Mouse (Mus musculus): ENCODE data around the gene Prkn. TPM values are rescaled to one million over a fixed set of nuclear protein-coding genes. Genes with fewer than 3 reads are reported as not detected.

The Prkn gene
- polyA plus RNA-seq, 1 experiment from 2014 or later = 2.8 TPM

- no peak overlapping the region for H3K4me2 ChIP-seq (replicated peaks; ENCODE audit: low read depth, low read length)
- H3K36me3 ChIP-seq (ENCODE audit: insufficient read depth, low read length) = no peaks in the 10 kb centered on the region
- H3K9me3 ChIP-seq (ENCODE audit: low read length) = 0 out of 2 replicates have a peak, but pooled peaks cover 2% of the 10 kb centered on the region
- H3K4me1 ChIP-seq (ENCODE audit: insufficient read depth, low read length) = no peaks in the 10 kb centered on the region
- ATAC-seq (ENCODE audit: low FRiP score, low TSS enrichment) = no peak
- H3K27ac ChIP-seq (ENCODE audit: low read length) = no peak overlapping the region
- no peak overlapping the region for H3K9ac ChIP-seq (replicated peaks; ENCODE audit: low read length)
- H3K4me3 ChIP-seq (ENCODE audit: low read length) = no peak overlapping the region
- WGBS = 89% methylated on average over 4 of the region's 4 CpGs
- H3K27me3 ChIP-seq (ENCODE audit: insufficient read depth, low read length) = no peaks in the 10 kb centered on the region
These were observed 1004.3 kb downstream of the Prkn start for GRCm38 (mm10) chr17:11844436-11844835.

DNA sequence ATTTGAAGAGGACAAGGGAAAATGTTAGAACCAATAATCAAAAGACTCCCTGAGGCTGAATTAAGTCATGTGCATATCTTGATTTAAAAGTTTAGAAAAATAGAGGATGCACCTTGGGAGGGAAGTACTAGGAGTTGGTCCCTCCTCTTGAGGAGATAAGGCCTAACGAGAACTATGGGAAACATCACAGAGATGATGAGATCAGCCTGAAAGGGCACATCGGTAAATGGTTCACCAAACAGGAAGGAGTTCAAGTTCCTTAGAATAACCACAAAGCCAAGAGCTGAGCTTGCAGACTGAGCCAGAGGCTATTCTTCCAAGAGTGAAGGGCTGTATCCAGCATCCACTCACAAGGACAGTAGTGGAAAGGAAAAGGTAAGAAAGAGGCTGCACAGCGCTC lies 1004.8 kb downstream of the Prkn start:
- no peak overlapping the region for H3K4me3 ChIP-seq (ENCODE audit: low read length)
- 77% methylated on average over 3 of the region's 3 CpGs for WGBS
- H3K4me2 ChIP-seq (replicated peaks; ENCODE audit: low read depth, low read length) = no peak overlapping the region
- H3K27ac ChIP-seq (ENCODE audit: low read length) = no peak overlapping the region
- no peak for ATAC-seq (ENCODE audit: low FRiP score, low TSS enrichment)
- H3K36me3 ChIP-seq (ENCODE audit: insufficient read depth, low read length) = no peaks in the 10 kb centered on the region
- 0 out of 2 replicates have a peak, but pooled peaks cover 2% of the 10 kb centered on the region for H3K9me3 ChIP-seq (ENCODE audit: low read length)
- H3K27me3 ChIP-seq (ENCODE audit: insufficient read depth, low read length) = no peaks in the 10 kb centered on the region
- no peak overlapping the region for H3K9ac ChIP-seq (replicated peaks; ENCODE audit: low read length)
- no peaks in the 10 kb centered on the region for H3K4me1 ChIP-seq (ENCODE audit: insufficient read depth, low read length)

GRCm38 (mm10) chr17:11845506-11845905 lies 1005.3 kb downstream of the Prkn start:
- Histone ChIP-seq H3K4me3 (ENCODE audit: low read length) (no peak overlapping the region), H3K4me2 (replicated peaks; ENCODE audit: low read depth, low read length) (no peak overlapping the region), H3K27me3 (ENCODE audit: insufficient read depth, low read length) (no peaks in the 10 kb centered on the region), H3K27ac (ENCODE audit: low read length) (no peak overlapping the region), H3K9me3 (ENCODE audit: low read length) (0 out of 2 replicates have a peak, but pooled peaks cover 2% of the 10 kb centered on the region), H3K36me3 (ENCODE audit: insufficient read depth, low read length) (no peaks in the 10 kb centered on the region), H3K9ac (replicated peaks; ENCODE audit: low read length) (no peak overlapping the region), H3K4me1 (ENCODE audit: insufficient read depth, low read length) (no peaks in the 10 kb centered on the region)
- no peak for ATAC-seq (ENCODE audit: low FRiP score, low TSS enrichment)
- WGBS = 66% methylated on average over 2 of the region's 2 CpGs

GRCm38 (mm10) chr17:11854571-11854970 lies 1014.4 kb downstream of the Prkn start:
- Histone ChIP-seq H3K4me3 (ENCODE audit: low read length) (no peak overlapping the region), H3K4me2 (replicated peaks; ENCODE audit: low read depth, low read length) (no peak overlapping the region), H3K4me1 (ENCODE audit: insufficient read depth, low read length) (no peaks in the 10 kb centered on the region), H3K9me3 (ENCODE audit: low read length) (no peaks in the 10 kb centered on the region), H3K36me3 (ENCODE audit: insufficient read depth, low read length) (no peaks in the 10 kb centered on the region), H3K27ac (ENCODE audit: low read length) (no peak overlapping the region), H3K9ac (replicated peaks; ENCODE audit: low read length) (no peak overlapping the region), H3K27me3 (ENCODE audit: insufficient read depth, low read length) (no peaks in the 10 kb centered on the region)
- WGBS = 59% methylated on average over 10 of the region's 10 CpGs
- no peak for ATAC-seq (ENCODE audit: low FRiP score, low TSS enrichment)

GRCm38 (mm10) chr17:11858772-11859405 lies 1018.7 kb downstream of the Prkn start:
- Histone ChIP-seq H3K9ac (replicated peaks; ENCODE audit: low read length) (no peak overlapping the region), H3K27ac (ENCODE audit: low read length) (no peak overlapping the region), H3K4me1 (ENCODE audit: insufficient read depth, low read length) (no peaks in the 10 kb centered on the region), H3K27me3 (ENCODE audit: insufficient read depth, low read length) (no peaks in the 10 kb centered on the region), H3K4me2 (replicated peaks; ENCODE audit: low read depth, low read length) (no peak overlapping the region), H3K36me3 (ENCODE audit: insufficient read depth, low read length) (no peaks in the 10 kb centered on the region), H3K4me3 (ENCODE audit: low read length) (no peak overlapping the region), H3K9me3 (ENCODE audit: low read length) (no peaks in the 10 kb centered on the region)
- no peak for ATAC-seq (ENCODE audit: low FRiP score, low TSS enrichment)
- WGBS = 85% methylated on average over 7 of the region's 7 CpGs

GRCm38 (mm10) chr17:11861178-11861577 lies 1021.0 kb downstream of the Prkn start:
- Histone ChIP-seq H3K4me3 (ENCODE audit: low read length) (no peak overlapping the region), H3K36me3 (ENCODE audit: insufficient read depth, low read length) (no peaks in the 10 kb centered on the region), H3K9ac (replicated peaks; ENCODE audit: low read length) (no peak overlapping the region), H3K27me3 (ENCODE audit: insufficient read depth, low read length) (no peaks in the 10 kb centered on the region), H3K4me1 (ENCODE audit: insufficient read depth, low read length) (no peaks in the 10 kb centered on the region), H3K27ac (ENCODE audit: low read length) (no peak overlapping the region), H3K4me2 (replicated peaks; ENCODE audit: low read depth, low read length) (no peak overlapping the region), H3K9me3 (ENCODE audit: low read length) (no peaks in the 10 kb centered on the region)
- ATAC-seq (ENCODE audit: low FRiP score, low TSS enrichment) = no peak
- WGBS = 91% methylated on average over 6 of the region's 6 CpGs

DNA sequence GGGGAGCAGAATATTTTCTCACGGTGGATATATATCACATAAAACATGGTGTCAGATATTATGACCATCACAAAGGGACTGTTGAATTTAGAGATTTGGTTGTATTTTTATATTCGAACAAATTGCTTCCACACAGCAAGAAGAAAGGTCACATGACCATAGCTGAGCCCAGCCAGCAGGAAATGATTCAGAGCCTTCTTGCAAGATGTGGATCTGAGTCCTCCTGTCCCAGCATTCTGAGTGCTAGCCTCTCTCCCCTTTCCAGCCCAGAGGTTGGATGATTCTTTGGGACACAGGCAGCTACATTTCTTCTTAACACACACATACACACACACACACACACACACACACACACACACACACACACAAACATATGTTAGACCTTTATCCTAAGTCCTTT lies 1022.2 kb downstream of the Prkn start:
- no peak for ATAC-seq (ENCODE audit: low FRiP score, low TSS enrichment)
- Histone ChIP-seq H3K4me2 (replicated peaks; ENCODE audit: low read depth, low read length) (no peak overlapping the region), H3K4me3 (ENCODE audit: low read length) (no peak overlapping the region), H3K36me3 (ENCODE audit: insufficient read depth, low read length) (no peaks in the 10 kb centered on the region), H3K4me1 (ENCODE audit: insufficient read depth, low read length) (no peaks in the 10 kb centered on the region), H3K27me3 (ENCODE audit: insufficient read depth, low read length) (no peaks in the 10 kb centered on the region), H3K27ac (ENCODE audit: low read length) (no peak overlapping the region), H3K9me3 (ENCODE audit: low read length) (no peaks in the 10 kb centered on the region), H3K9ac (replicated peaks; ENCODE audit: low read length) (no peak overlapping the region)
- WGBS = 81% methylated on average over 2 of the region's 2 CpGs

DNA sequence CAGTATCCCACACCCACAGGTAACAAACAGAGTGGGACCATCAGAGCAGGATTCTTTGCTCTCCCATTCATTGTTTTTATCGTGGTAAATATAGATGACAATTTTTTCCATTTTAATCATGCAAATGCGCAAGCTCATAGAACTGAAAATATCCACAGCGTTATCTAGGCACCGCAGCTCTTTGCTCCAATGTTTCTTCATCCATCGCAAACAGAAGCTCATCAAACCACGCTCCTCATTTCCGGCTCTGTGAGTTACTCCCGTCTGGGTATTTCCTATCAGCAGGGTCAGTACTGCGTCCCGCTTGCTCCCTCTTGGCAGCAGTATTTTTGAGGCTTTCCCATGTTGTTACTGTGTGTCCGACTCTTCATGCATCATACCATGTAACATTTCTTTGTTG lies 1022.8 kb downstream of the Prkn start:
- 86% methylated on average over 11 of the region's 11 CpGs for WGBS

DNA sequence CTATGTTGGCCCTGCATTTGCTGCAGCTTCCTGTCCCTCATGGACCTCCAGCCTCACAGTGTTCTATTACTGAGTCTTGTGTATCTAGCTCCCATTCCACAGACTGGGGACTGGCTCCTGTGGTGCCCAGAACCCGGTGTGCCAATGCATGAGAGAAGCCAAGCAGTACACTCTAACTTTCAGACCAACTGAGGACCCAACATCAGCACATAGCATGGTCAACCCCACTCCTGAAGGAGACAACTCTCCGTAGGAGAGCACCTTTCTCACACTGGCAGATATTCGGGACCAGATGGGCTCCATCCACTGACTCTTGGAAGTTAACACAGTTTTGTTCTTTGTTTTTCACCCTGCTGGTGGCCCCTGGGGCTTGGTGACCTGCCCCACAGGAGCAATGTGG lies 1026.0 kb downstream of the Prkn start:
- no peak overlapping the region for H3K4me3 ChIP-seq (ENCODE audit: low read length)
- H3K36me3 ChIP-seq (ENCODE audit: insufficient read depth, low read length) = no peaks in the 10 kb centered on the region
- WGBS = 88% methylated on average over 3 of the region's 3 CpGs
- H3K4me1 ChIP-seq (ENCODE audit: insufficient read depth, low read length) = no peaks in the 10 kb centered on the region
- no peak for ATAC-seq (ENCODE audit: low FRiP score, low TSS enrichment)
- H3K9ac ChIP-seq (replicated peaks; ENCODE audit: low read length) = no peak overlapping the region
- no peak overlapping the region for H3K27ac ChIP-seq (ENCODE audit: low read length)
- no peak overlapping the region for H3K4me2 ChIP-seq (replicated peaks; ENCODE audit: low read depth, low read length)
- no peaks in the 10 kb centered on the region for H3K9me3 ChIP-seq (ENCODE audit: low read length)
- H3K27me3 ChIP-seq (ENCODE audit: insufficient read depth, low read length) = no peaks in the 10 kb centered on the region

More for the DNA sequence above, 1022.8 kb downstream of the Prkn start:
- no peak overlapping the region for H3K9ac ChIP-seq (replicated peaks; ENCODE audit: low read length)
- H3K4me3 ChIP-seq (ENCODE audit: low read length) = no peak overlapping the region
- no peaks in the 10 kb centered on the region for H3K27me3 ChIP-seq (ENCODE audit: insufficient read depth, low read length)
- no peak for ATAC-seq (ENCODE audit: low FRiP score, low TSS enrichment)
- no peak overlapping the region for H3K4me2 ChIP-seq (replicated peaks; ENCODE audit: low read depth, low read length)
- H3K27ac ChIP-seq (ENCODE audit: low read length) = no peak overlapping the region
- no peaks in the 10 kb centered on the region for H3K36me3 ChIP-seq (ENCODE audit: insufficient read depth, low read length)
- H3K4me1 ChIP-seq (ENCODE audit: insufficient read depth, low read length) = no peaks in the 10 kb centered on the region
- no peaks in the 10 kb centered on the region for H3K9me3 ChIP-seq (ENCODE audit: low read length)

- Histone ChIP-seq H3K9ac (replicated peaks; ENCODE audit: low read length) (no peak overlapping the region), H3K4me1 (ENCODE audit: insufficient read depth, low read length) (no peaks in the 10 kb centered on the region), H3K4me3 (ENCODE audit: low read length) (no peak overlapping the region), H3K27ac (ENCODE audit: low read length) (no peak overlapping the region), H3K27me3 (ENCODE audit: insufficient read depth, low read length) (no peaks in the 10 kb centered on the region), H3K4me2 (replicated peaks; ENCODE audit: low read depth, low read length) (no peak overlapping the region), H3K36me3 (ENCODE audit: insufficient read depth, low read length) (no peaks in the 10 kb centered on the region), H3K9me3 (ENCODE audit: low read length) (no peaks in the 10 kb centered on the region)
- ATAC-seq (ENCODE audit: low FRiP score, low TSS enrichment) = no peak; the same call in 1 of the 2 replicates
- WGBS = 59% methylated on average over 13 of the region's 13 CpGs
These were observed 1027.3 kb downstream of the Prkn start for GRCm38 (mm10) chr17:11867334-11868095.

All from kidney, embryonic 16.5 days (tissue).